Mouse (Mus musculus): ENCODE data around the gene Olfr19. TPM values are rescaled to one million over a fixed set of nuclear protein-coding genes. Genes with fewer than 3 reads are reported as not detected.
"Not testable (repeated sequence)": the region's sequence is repeated elsewhere in the genome, so short reads cannot be mapped to it uniquely, and the experiment has no call there.

The Olfr19 gene
- polyA plus RNA-seq (2021) = not detected

DNA sequence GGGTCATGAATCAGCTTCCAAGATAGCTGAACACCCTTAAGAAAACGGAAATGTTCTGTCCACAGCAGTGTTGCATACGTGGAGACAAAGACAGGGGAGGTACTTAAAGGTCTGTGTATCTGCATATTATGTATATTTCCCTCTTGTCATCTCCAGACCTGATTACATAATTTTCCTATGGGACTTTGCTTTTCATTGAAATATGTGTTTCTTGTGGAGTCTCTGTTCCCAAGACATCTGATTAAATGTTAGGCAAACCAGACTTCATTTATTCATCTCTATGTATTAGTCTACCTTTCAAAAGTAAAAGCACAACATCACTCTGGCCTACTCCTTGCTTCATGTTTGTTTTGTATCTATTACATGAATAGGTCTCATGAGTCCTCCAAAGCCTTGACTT, at the start of gene Olfr19:
Gene Olfr19 (minus strand): TSS at position 101 of the 400 bp plus-strand sequence.
- H3K27me3 ChIP-seq = peaks cover 83% of the 10 kb centered on the region
- ATAC-seq (no peak), DNase-seq (ENCODE audit: low read depth, low spot score) (no peak)
- POLR2A ChIA-PET = no interaction called here
- in situ Hi-C loops (cut with MboI; ENCODE audit: low pct_unique_long_range_greater_than_20kb) = no loop called here
- CTCF ChIA-PET = no interaction called here
- no peak for TF ChIP-seq CTCF (IDR thresholded peaks at IDR 0.05)

DNA sequence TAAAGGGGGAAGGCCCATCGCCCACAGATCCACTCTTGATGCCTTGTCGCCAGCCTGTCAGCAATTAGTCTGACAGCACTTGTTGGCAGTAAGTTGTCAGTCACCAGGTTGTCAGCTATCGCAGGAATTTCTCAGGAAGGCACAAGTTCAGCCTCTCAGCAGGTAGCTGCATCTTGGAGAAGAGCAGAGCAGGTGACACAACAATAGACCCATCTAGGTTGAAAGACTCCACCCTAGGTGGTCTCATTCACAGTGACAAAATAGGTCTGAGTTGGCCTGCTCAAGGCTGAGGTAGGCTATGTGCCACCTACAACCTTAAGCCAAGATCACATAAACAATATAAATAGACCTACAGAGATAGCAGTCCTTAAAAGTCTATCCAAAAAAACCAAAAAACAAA, 8.8 kb upstream of the Olfr19 start:
- ChIA-PET CTCF (no interaction called here), POLR2A (interaction anchor here (0.6 kb wide), 1 partner anchor 200 kb away, joined by 3 read pairs; no protein-coding TSS in a partner anchor)
- H3K27me3 ChIP-seq = peaks cover 37% of the 10 kb centered on the region
- TF ChIP-seq CTCF (IDR thresholded peaks at IDR 0.05) = no peak
- DNase-seq (ENCODE audit: low read depth, low spot score) = no peak
- in situ Hi-C loops (cut with MboI; ENCODE audit: low pct_unique_long_range_greater_than_20kb) = no loop called here
- ATAC-seq = no peak

DNA sequence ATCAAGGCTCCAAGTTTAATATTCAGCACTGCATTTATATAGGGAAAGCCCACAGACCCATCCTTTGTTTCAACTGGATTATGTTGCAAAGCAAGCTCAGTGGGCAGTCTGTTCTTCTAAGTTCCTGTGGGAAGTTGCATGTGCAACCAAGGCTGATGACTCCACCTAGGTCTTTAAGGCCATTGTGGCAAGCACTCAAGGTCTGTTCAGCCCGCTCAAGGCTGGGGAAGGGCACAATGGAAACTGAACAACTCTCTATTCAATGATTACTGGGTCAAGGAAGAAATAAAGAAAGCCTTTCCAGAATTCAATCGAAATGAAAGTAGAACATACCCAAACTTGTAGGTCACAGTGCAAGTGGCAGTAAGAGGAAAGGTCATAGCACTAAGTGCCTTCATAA, 7.8 kb upstream of the Olfr19 start:
- TF ChIP-seq CTCF (IDR thresholded peaks at IDR 0.05) = no peak
- ChIA-PET POLR2A (no interaction called here), CTCF (no interaction called here)
- ATAC-seq = no peak
- DNase-seq (ENCODE audit: low read depth, low spot score) = no peak
- H3K27me3 ChIP-seq = peaks cover 41% of the 10 kb centered on the region
- in situ Hi-C loops (cut with MboI; ENCODE audit: low pct_unique_long_range_greater_than_20kb) = no loop called here

DNA sequence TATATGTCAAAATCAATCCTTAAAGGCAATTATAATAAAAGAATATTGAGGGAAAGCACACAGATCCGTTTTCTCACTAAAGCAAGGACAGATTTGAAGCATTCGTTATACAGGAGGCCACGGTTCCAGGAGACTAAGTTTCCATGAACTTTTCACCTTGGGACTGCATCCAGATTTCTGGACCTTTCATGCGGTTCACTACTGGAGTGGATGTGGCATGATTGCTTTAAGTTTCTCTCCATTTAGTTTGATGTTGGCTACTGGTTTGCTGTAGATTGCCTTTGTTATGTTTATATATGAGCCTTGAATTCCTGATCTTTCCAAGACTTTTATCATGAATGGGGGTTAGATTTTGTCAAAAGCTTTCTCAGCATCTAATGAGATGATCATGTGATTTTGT, 11.2 kb downstream of the Olfr19 start:
- in situ Hi-C loops (cut with MboI; ENCODE audit: low pct_unique_long_range_greater_than_20kb) = no loop called here
- POLR2A ChIA-PET = no interaction called here
- no peak for ATAC-seq
- no peak for TF ChIP-seq CTCF (IDR thresholded peaks at IDR 0.05)
- no peaks in the 10 kb centered on the region for H3K27me3 ChIP-seq
- CTCF ChIA-PET = no interaction called here
- no peak for DNase-seq (ENCODE audit: low read depth, low spot score)

DNA sequence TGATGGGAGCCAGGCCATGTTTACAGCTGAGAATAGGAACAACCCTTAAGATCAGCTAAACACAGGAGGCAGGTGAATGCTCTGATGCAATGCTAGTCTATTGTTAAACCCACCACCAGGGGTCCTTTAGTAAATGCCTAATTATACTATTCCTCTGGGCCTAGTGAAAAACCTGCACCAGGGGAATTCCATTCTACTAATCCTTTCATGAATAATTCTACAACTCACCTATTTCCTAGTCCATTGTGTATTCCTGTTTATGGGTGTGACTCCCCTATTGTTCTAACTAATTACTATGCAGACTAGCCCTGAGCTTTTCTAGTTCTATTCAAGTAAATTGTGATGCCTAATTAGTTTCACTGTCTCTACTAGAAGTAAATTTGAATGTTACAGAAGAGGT, 11.7 kb downstream of the Olfr19 start:
- H3K27me3 ChIP-seq; ATAC-seq; POLR2A ChIA-PET; DNase-seq (ENCODE audit: low read depth, low spot score); in situ Hi-C loops (cut with MboI; ENCODE audit: low pct_unique_long_range_greater_than_20kb); CTCF ChIA-PET: not testable (repeated sequence)

DNA sequence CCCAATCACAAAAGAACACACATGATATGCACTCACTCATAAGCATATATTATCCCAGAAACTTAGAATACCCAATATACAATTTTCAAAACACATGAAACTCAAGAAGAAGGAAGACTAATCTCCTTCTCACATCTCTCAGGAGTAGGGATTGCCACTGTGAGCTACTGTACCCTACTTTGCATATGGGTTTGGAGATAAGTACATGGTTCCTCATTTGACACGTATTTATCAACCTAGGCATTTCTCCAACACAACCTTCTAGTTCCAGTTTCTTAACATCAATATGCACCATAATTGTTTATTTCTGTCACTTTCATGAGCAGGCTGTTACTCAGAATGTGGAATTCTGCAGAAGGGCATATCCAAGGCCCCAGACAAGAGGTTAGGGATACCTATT, 31.1 kb downstream of the Olfr19 start:
- in situ Hi-C loops (cut with MboI; ENCODE audit: low pct_unique_long_range_greater_than_20kb) = no loop called here
- CTCF ChIA-PET = no interaction called here
- ATAC-seq (no peak), DNase-seq (ENCODE audit: low read depth, low spot score) (no peak)
- H3K27me3 ChIP-seq = peaks cover 7% of the 10 kb centered on the region
- POLR2A ChIA-PET = no interaction called here
- TF ChIP-seq CTCF (IDR thresholded peaks at IDR 0.05) = no peak

DNA sequence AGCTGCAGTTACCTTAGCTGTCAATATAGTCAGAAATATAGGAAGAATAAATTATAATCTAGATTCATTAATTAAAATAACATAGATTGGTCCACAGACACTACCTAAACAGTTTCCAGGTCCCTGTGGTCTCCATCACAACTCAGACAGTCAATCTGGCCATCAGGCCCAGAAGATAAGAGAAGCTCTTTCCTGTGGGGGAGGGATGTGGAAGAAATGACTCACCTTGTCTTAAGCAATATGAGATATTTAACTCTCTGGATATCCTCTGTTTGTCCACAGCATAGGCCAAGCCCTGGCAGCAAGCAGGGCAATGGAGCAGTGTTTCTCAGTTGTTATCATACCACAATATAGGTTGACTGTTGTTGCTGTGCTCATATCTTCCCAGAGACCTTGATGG, 42.5 kb downstream of the Olfr19 start:
- ChIA-PET CTCF (no interaction called here), POLR2A (no interaction called here)
- in situ Hi-C loops (cut with MboI; ENCODE audit: low pct_unique_long_range_greater_than_20kb) = no loop called here
- no peaks in the 10 kb centered on the region for H3K27me3 ChIP-seq
- no peak for TF ChIP-seq CTCF (IDR thresholded peaks at IDR 0.05)
- no peak for DNase-seq (ENCODE audit: low read depth, low spot score)
- no peak for ATAC-seq

Other genes with a start within 250 kb of the Olfr19 start
- 10.3 TPM for gene Fgd4, start 75.9 kb downstream of the Olfr19 start, polyA plus RNA-seq (2021)
- 0.08 TPM for gene Spag6l, start 153.1 kb upstream of the Olfr19 start, polyA plus RNA-seq (2021)
- not detected for gene Igll1, start 187.6 kb upstream of the Olfr19 start, polyA plus RNA-seq (2021)
- gene Top3b, start 194.3 kb upstream of the Olfr19 start, polyA plus RNA-seq (2021) = 83.3 TPM
- gene Vpreb1, start 194.4 kb upstream of the Olfr19 start, polyA plus RNA-seq (2021) = 0.56 TPM
- 36.2 TPM for gene Ppm1f, start 220.1 kb upstream of the Olfr19 start, polyA plus RNA-seq (2021)

Data from Patski (cell line).